Mouse (Mus musculus) heart, adult 2 months (tissue): ENCODE data around the gene Sec14l1.

Experiments used
- CTCF ChIP-seq: fragments of 200-600 bp; IDR thresholded peaks from 2 replicates; pipeline ENCODE4 v1.8.1; 2022; ENCODE audit warnings: antibody characterized with exemption, mild to moderate bottlenecking, moderate library complexity
- EP300 ChIP-seq: fragments of 200-500 bp; IDR thresholded peaks from 2 replicates; pipeline ENCODE4 v1.6.1; 2011; ENCODE audit warnings: low read depth, low read length, control low read depth; ENCODE audit not compliant: insufficient read depth
- POLR2A ChIP-seq: fragments of 200-500 bp; IDR thresholded peaks from 2 replicates; pipeline ENCODE4 v1.6.1; 2011; ENCODE audit warnings: mild to moderate bottlenecking, low read depth, low read length, control low read depth; ENCODE audit not compliant: insufficient read depth

DNA sequence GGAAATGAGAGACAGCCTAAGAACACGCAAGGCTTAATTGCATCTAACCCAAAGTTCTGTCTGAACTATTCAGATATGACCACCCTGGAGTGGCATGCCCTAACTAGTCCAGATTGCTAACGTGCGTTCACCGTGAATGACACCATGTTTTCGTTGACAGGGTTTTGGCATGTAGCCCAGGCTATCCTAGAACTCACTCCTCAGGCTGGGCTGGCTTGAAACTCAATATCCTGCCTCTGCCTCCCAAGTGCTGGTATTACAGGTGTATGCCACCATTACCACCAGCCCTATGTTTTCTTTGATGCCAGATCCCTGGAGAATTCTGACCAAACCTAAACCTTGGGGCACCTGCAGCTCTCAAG, 45.0 kb downstream of the Sec14l1 start:
- TF ChIP-seq CTCF (no peak), POLR2A (no peak), EP300 (no peak)
